Mouse (Mus musculus): ENCODE measurements around the gene 1700016C15Rik.

1700016C15Rik gene

DNA sequence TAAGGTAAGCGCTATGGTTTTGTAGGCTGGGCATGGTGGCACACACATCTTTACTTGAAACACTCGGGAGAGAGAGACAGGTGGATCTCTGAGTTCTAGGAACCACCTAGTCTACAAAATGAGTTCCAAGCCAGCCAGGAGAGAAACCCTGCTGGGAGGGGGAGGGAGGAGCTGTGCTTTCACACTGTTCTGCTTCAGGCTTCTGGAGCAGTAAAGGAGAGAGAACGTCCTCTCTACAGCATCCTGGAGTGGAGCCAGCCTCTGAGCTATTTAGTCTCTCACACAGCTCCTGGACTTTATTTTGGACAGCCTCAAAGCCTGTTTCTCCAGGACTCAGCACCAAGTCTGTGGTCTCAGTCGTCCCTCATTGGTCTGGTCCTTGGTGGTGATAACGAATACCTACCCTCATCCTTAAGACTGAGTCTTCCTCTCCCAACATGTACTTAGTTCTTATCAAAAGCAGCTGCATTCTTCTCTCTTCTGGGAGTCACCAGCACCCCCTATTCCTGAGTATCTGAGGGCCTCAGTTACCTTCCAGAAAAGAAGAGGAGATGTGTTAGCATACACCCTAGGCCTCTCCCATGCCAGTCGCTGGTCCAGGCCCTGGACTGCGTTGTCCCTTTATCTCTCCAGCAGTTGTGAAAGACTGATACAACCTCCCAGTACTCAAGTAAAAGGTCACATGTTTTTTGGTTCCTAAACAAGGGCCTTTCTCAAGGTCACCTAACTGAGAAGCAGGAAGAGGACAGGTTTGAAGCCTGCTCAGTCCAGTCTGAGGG is 12.4 kb upstream of the 1700016C15Rik start:
- no peak for DNase-seq

DNA sequence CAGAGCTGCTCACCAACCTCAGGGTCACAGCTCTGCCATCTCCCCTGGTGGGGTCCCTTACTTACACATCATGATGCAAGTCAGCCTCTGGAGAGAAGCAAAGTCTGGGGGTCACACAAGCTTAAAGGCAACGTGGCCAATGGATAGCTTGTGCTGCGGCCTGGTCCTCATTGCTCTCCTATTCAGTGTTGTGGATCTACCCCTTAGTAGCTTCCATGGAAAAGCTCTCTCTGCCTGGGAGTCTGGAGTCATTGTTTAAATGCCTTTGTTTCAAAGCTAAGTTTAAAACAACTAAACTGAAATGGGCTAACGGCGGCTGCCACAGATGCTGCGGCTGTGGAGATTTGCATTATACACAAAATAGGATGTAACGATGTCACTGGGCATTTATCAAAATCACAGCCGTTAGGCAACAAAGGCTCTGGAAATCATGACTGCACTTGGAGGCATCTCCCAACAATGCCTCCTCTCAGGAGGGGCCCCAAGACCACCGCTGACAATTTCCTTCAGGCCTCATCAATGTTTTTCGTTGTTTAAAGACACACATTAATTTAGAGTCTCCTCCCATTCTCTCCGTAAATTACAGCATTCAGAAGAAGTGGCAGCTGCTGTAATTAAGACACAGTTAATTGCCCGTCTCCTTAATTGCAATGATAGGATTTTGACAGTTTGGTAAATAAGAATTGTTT is 11.1 kb upstream of the 1700016C15Rik start:
- no peak for DNase-seq

DNA sequence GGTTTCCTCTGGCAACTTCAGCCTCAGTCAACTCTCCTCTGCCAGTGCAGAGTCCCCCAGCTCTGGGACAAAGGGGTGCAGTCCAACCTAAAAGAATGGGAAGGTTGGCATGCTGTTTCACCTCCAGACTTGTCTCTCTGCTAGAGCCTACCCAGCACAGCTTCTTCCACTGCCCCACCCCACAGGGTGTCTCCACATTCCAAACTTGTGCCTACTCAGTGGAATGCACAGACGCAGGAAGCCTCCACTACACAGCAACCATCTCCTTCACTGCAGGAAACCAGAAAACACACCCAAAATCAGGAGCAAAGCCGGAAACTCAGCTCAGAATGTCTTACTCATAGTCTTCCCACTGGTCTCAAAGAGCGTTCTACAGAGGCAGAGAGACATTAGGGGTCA is 10.6 kb upstream of the 1700016C15Rik start:
- DNase-seq = no peak

GRCm38 (mm10) chr1:177723786-177724185 is 5.8 kb upstream of the 1700016C15Rik start:
- DNase-seq = no peak

DNA sequence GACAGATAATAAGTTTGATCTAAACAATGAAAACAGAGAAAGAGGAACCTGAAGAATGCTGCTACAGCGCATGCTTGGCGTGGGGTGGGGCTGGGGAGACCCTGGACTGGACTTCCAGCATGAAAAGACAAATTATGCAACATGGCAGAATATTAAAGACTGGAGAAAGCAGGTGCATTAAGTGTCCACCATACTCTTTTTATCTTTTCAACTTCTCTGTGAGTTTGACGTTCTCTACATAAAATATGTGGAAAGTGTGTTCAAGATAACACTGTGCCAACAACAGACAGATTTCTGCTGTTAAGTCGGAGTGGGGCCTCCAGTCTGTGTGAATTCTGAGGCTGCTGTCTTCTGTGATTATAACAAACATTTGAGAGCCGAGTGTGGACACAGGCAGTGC is 2.7 kb upstream of the 1700016C15Rik start:
- DNase-seq = no peak

GRCm38 (mm10) chr1:177727883-177728525 is 1.6 kb upstream of the 1700016C15Rik start:
- DNase-seq = no peak

- DNase-seq = no peak
These were observed 2.4 kb downstream of the 1700016C15Rik start for GRCm38 (mm10) chr1:177731973-177732372.

GRCm38 (mm10) chr1:177737505-177738105 is 8.0 kb downstream of the 1700016C15Rik start:
- no peak for DNase-seq

- DNase-seq = no peak
These were observed 11.1 kb downstream of the 1700016C15Rik start for GRCm38 (mm10) chr1:177740707-177741106.

DNA sequence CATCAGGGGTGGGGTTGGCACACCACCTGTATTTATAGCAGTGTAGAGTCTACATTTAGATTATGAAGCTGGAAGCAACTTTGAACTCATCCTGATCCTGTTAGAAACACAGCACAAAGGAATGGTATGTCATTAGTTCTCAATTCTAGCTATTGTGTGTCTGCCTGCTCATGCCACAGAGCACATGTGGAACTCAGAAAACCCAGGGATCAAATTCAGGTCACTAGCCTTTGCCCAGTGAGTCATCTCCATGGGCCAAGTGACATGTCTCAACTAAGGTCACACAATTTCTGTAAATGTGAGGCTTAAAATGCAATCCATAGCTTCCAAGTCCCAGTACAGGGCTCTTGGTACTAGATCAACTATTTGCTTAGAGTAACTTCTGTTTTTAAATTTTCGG is 12.5 kb downstream of the 1700016C15Rik start:
- no peak for DNase-seq

DNA sequence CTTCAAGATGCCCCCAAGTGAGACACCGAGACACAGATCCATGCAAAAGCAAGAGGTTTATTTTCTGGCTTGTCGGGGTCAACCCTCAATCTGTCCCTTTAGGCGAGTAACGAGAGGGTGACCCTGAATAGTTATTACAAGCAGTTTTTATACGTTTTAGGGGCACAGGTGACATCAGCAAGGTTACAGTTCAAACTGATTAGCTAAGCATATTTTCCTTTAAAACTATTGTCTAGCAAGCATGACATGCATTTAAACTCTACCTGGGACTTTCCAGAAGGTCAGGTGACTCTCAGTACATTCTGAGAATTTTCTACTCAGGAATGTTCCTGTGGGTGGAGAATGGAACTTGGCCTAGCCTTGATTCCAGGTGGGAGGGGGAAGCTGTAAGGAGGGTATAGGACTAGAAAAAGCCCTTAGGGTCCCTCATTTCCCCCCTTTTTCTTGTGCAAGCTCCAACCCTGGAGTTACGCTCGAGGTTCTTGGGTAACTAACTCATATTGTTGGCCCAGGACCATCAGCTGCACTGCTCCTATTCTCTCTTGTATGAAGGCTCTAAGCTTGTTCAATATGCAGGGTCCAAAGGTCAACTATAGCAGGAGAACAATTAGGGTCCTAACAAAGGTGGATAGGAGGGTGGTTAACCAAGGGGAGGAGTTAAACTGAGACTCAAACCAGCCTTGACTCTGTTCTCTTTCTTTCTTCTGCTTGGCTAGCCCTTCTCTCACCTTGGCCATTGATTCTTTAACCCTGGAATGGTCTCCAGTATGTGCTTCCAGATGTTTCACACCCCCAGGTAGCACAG is 15.1 kb downstream of the 1700016C15Rik start:
- DNase-seq = no peak

- no peak for DNase-seq
These were observed 18.4 kb downstream of the 1700016C15Rik start for GRCm38 (mm10) chr1:177747869-177748540.

- no peak for DNase-seq
These were observed 23.9 kb downstream of the 1700016C15Rik start for GRCm38 (mm10) chr1:177753496-177753895.

- no peak for DNase-seq
These were observed 27.6 kb downstream of the 1700016C15Rik start for GRCm38 (mm10) chr1:177757249-177757648.

DNA sequence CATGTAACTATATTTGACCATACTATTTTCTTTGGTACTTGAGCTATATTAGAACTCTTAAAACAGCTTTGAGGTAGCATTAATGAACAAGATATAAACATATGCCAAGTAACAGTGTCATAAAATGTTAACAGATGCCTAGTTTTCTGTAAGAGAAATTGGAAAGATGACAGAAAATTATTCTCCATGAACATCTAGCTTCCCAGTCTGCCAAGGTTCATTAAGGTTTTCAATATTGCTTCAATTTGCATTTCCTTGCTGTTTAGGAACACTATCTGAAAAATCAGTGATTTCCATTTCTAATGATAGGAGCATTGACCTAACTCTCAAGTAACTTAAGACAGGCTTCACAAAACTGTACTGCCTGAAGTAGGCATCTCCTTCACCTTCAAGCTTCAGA is 39.3 kb downstream of the 1700016C15Rik start:
- DNase-seq = no peak

GRCm38 (mm10) chr1:177777397-177777796 is 47.8 kb downstream of the 1700016C15Rik start:
- no peak for DNase-seq

GRCm38 (mm10) chr1:177792835-177793234 is 63.2 kb downstream of the 1700016C15Rik start:
- no peak for DNase-seq

DNA sequence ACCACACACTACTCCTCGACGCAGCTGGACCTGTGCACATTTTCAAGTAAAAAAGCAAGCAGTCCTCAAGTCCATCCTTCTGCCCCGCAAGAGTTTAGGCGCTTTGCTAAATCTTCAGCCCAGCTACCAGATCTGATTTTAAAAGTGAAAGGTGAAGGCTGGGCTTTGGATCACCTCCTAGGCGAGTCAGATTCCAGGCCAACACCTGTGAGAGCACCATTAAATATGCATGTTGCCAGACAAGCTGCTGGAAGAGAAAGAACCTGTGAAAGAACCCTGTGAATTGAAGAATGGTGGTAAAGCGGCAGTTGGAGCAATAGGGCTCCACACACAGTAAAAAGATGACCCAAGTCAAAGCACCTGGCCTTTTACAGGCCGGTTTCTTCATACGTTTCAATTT is 65.3 kb downstream of the 1700016C15Rik start:
- no peak for DNase-seq

- no peak for DNase-seq
These were observed 66.0 kb downstream of the 1700016C15Rik start for GRCm38 (mm10) chr1:177795421-177796192.

- peak; percentile 98 to 99 for DNase-seq
These were observed 66.8 kb downstream of the 1700016C15Rik start, which contains the start of gene Adss for GRCm38 (mm10) chr1:177796193-177796939. Gene Adss, minus strand, starts transcription at chr1:177796511.

All from thymus, adult 18-20 months (tissue).